Mouse (Mus musculus) left cerebral cortex, adult 11 months (tissue): ENCODE measurements at regions not wholly inside any gene's neighbourhood (a gene's known extent, or its start where the extent isn't known, plus 50 kb on each side); places are given as distances from the start of the nearest gene placed in this dataset.

Source experiments
- DNase-seq: peaks from one replicate; pipeline ENCODE4 v3.0.0; 2022; ENCODE audit warnings: low spot score

GRCm38 (mm10) chr10:37275857-37276256, 137.1 kb upstream of the Marcks start:
- DNase-seq, result no peak

GRCm38 (mm10) chr10:37275271-37275670, 136.6 kb upstream of the Marcks start:
- no peak for DNase-seq

GRCm38 (mm10) chr10:37271967-37272366, 133.2 kb upstream of the Marcks start:
- DNase-seq, result no peak

GRCm38 (mm10) chr10:37270236-37271000, 131.7 kb upstream of the Marcks start:
- DNase-seq, result no peak

GRCm38 (mm10) chr10:37266909-37267308, 128.2 kb upstream of the Marcks start:
- DNase-seq, result no peak

- no peak for DNase-seq
These were observed 122.2 kb upstream of the Marcks start for GRCm38 (mm10) chr10:37260791-37261488.

GRCm38 (mm10) chr10:37259186-37259585, 120.5 kb upstream of the Marcks start:
- DNase-seq, result no peak

- no peak for DNase-seq
These were observed 118.8 kb upstream of the Marcks start for GRCm38 (mm10) chr10:37257544-37257943.

- DNase-seq, result no peak
These were observed 112.3 kb upstream of the Marcks start for GRCm38 (mm10) chr10:37250934-37251521.

- no peak for DNase-seq
These were observed 111.4 kb upstream of the Marcks start for GRCm38 (mm10) chr10:37250157-37250556.

GRCm38 (mm10) chr10:37249511-37249910, 110.8 kb upstream of the Marcks start:
- DNase-seq, result no peak

GRCm38 (mm10) chr10:37247121-37247520, 108.4 kb upstream of the Marcks start:
- no peak for DNase-seq

- no peak for DNase-seq
These were observed 104.4 kb upstream of the Marcks start for GRCm38 (mm10) chr10:37243136-37243535.

GRCm38 (mm10) chr10:37241821-37242263, 103.1 kb upstream of the Marcks start:
- DNase-seq, result no peak

GRCm38 (mm10) chr10:37240634-37241033, 101.9 kb upstream of the Marcks start:
- DNase-seq, result no peak

GRCm38 (mm10) chr10:37240201-37240600, 101.5 kb upstream of the Marcks start:
- no peak for DNase-seq

- DNase-seq, result no peak
These were observed 97.5 kb upstream of the Marcks start for GRCm38 (mm10) chr10:37236001-37236822.

GRCm38 (mm10) chr10:37231936-37232556, 93.3 kb upstream of the Marcks start:
- no peak for DNase-seq

GRCm38 (mm10) chr10:37231159-37231558, 92.4 kb upstream of the Marcks start:
- DNase-seq, result no peak

GRCm38 (mm10) chr10:37227889-37228288, 89.2 kb upstream of the Marcks start:
- DNase-seq, result no peak

- DNase-seq, result no peak
These were observed 83.0 kb upstream of the Marcks start for GRCm38 (mm10) chr10:37221730-37222129.

- DNase-seq, result no peak
These were observed 81.7 kb upstream of the Marcks start for GRCm38 (mm10) chr10:37220434-37220833.
